ENCODE assay signal across 19 mouse cellular contexts in genomic region chr12:104857614-104858013, GRCm38 (mm10). TPM values are rescaled to one million over a fixed set of nuclear protein-coding genes. Genes with fewer than 3 reads are reported as not detected.
"Had no signal": no experiment of that assay in that cellular context is flagged by ENCODE, and none has a peak within 500 bp of the region (broad histone marks: within the 10 kb centered on the region; RNA-seq: fewer than 3 reads in every experiment).

No protein-coding gene starts in this region.

- DNase-seq: kidney, adult 11 months; kidney, postnatal 25 days; liver; liver, embryonic 13.5 days; lung, embryonic 14.5 days; retina, postnatal 1 day; right cerebral cortex, postnatal 25 days; spleen, adult 18-20 months; thymus, postnatal 14 days; thymus, postnatal 4 days had no signal

- H3K4me2 ChIP-seq: intestine, embryonic 15.5 days; limb, embryonic 13.5 days; liver, embryonic 13.5 days; lung, embryonic 14.5 days; midbrain, embryonic 12.5 days; midbrain, embryonic 15.5 days; neural tube, embryonic 12.5 days; neural tube, embryonic 15.5 days had no signal

- H3K4me1 ChIP-seq: liver, embryonic 13.5 days had no signal

- H3K9ac ChIP-seq: intestine, embryonic 15.5 days; limb, embryonic 13.5 days; liver, embryonic 13.5 days; lung, embryonic 14.5 days; midbrain, embryonic 12.5 days; midbrain, embryonic 15.5 days; neural tube, embryonic 12.5 days; neural tube, embryonic 15.5 days had no signal

- H3K36me3 ChIP-seq: intestine, embryonic 15.5 days; limb, embryonic 10.5 days; liver, embryonic 13.5 days; midbrain, embryonic 12.5 days; midbrain, embryonic 15.5 days; neural tube, embryonic 12.5 days; neural tube, embryonic 15.5 days had no signal

- H3K27ac ChIP-seq: intestine, embryonic 15.5 days; limb, embryonic 10.5 days; limb, embryonic 13.5 days; liver, embryonic 13.5 days; macrophage; midbrain, embryonic 12.5 days; midbrain, embryonic 15.5 days; neural tube, embryonic 12.5 days; neural tube, embryonic 15.5 days had no signal

- ATAC-seq: intestine, embryonic 15.5 days; lung, postnatal 0 days; midbrain, embryonic 15.5 days had no signal

- H3K4me3 ChIP-seq: intestine, embryonic 15.5 days; limb, embryonic 10.5 days; limb, embryonic 13.5 days; liver, embryonic 13.5 days; midbrain, embryonic 12.5 days; midbrain, embryonic 15.5 days; neural tube, embryonic 12.5 days; neural tube, embryonic 15.5 days had no signal

- H3K9me3 ChIP-seq: intestine, embryonic 15.5 days; limb, embryonic 10.5 days; limb, embryonic 13.5 days; liver, embryonic 13.5 days; midbrain, embryonic 15.5 days; neural tube, embryonic 12.5 days; neural tube, embryonic 15.5 days had no signal

- H3K27me3 ChIP-seq: intestine, embryonic 15.5 days; limb, embryonic 13.5 days; midbrain, embryonic 12.5 days; midbrain, embryonic 15.5 days; neural tube, embryonic 15.5 days had no signal

RNA-seq across cellular contexts. Expression of gene Clmn, which starts 7.3 kb away (rescaled TPM):
- polyA plus RNA-seq: macrophage had no signal
